Mouse (Mus musculus): ENCODE data around the gene Itga3. TPM values are rescaled to one million over a fixed set of nuclear protein-coding genes. Genes with fewer than 3 reads are reported as not detected.

Itga3 gene
- total and polyA plus RNA-seq, 3 experiments, result not detected

GRCm38 (mm10) chr11:95087301-95088228 is 11.0 kb upstream of the Itga3 start:
- TF ChIP-seq TCF12 (IDR thresholded peaks at IDR 0.05; ENCODE audit: low read depth, low read length) (no peak), TAL1 (IDR thresholded peaks at IDR 0.05; ENCODE audit: low read length) (no peak), NELFE (IDR thresholded peaks at IDR 0.05; ENCODE audit: low read depth, low read length) (no peak), HCFC1 (IDR thresholded peaks at IDR 0.05; ENCODE audit: low read depth, low read length) (no peak), KAT2A (conservative IDR thresholded peaks at IDR 0.05; ENCODE audit: low read depth, low read length) (no peak), ZNF384 (IDR thresholded peaks at IDR 0.05; ENCODE audit: low read depth, low read length) (no peak), MYB (IDR thresholded peaks at IDR 0.05; ENCODE audit: low read depth, low read length) (no peak), GABPA (IDR thresholded peaks at IDR 0.05; ENCODE audit: low read depth, low read length) (no peak), MYC (IDR thresholded peaks at IDR 0.05; ENCODE audit: low read depth, low read length) (no peak), ELF1 (IDR thresholded peaks at IDR 0.05; ENCODE audit: low read depth, low read length) (no peak), TBP (IDR thresholded peaks at IDR 0.05; ENCODE audit: low read depth, low read length) (no peak), POLR2AphosphoS2 (IDR thresholded peaks at IDR 0.05; ENCODE audit: low read length) (no peak), USF2 (IDR thresholded peaks at IDR 0.05; ENCODE audit: borderline replicate concordance in 1 of 2, insufficient read depth in 1 of 2, low read depth in 1 of 2, low read length in 2 of 2) (no peak)
- peaks cover 3 to 5% of the 10 kb centered on the region in 2 experiments; a peak in 3 of 4 replicates for H3K27me3 ChIP-seq (ENCODE audit: control insufficient read depth in 1 of 2, insufficient read depth in 2 of 2, low read length in 2 of 2)

DNA sequence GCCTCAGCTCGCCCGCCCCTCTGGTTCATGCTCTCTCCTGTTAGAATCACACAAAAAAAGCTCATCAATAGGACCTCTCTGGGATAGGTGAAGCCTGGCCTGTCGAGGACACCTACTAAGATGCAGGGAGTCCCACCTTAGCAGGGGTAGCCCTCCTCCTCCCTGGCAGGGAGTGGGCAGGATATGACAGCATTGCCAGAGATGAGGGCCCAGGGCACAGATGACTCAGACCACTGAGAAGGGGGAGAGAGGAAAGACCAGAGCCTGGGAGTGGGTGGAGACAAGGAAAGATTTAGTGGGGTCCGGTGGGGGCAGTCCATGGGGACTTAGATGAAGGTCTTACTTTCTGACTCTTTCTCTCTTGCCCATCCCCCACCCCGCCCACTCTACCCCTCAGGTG is 9.6 kb upstream of the Itga3 start:
- Histone ChIP-seq H3K9ac (ENCODE audit: control insufficient read depth, low read depth, low read length, poor library complexity, severe bottlenecking) (no peak overlapping the region), H3K4me1 (ENCODE audit: control insufficient read depth in 1 of 2, insufficient read depth in 2 of 2, low read length in 2 of 2) (no peaks in the 10 kb centered on the region), H3K79me2 (ENCODE audit: control insufficient read depth, insufficient read depth, low read length, poor library complexity) (no peaks in the 10 kb centered on the region), H3K27ac (ENCODE audit: control insufficient read depth, low read depth, low read length) (no peak overlapping the region), H3K9me3 (replicated peaks; ENCODE audit: insufficient read depth, low read length) (no peaks in the 10 kb centered on the region), H3K4me3 (ENCODE audit: control insufficient read depth in 1 of 2, insufficient read depth in 1 of 2, low read depth in 2 of 2, low read length in 2 of 2) (no peak overlapping the region), H3K27me3 (ENCODE audit: control insufficient read depth in 1 of 2, insufficient read depth in 2 of 2, low read length in 2 of 2) (peaks cover 3 to 4% of the 10 kb centered on the region in 2 experiments; a peak in 3 of 4 replicates), H3K36me3 (ENCODE audit: control insufficient read depth in 1 of 2, insufficient read depth in 2 of 2, low read length in 2 of 2) (no peaks in the 10 kb centered on the region)
- DNase-seq (ENCODE audit: low read depth, low spot score), result no peak
- TF ChIP-seq CTCF (IDR thresholded peaks at IDR 0.05 in 2 of 3, conservative IDR thresholded peaks at IDR 0.05 in 1 of 3; ENCODE audit: control insufficient read depth in 1 of 3, insufficient read depth in 1 of 3, low read depth in 2 of 3, low read length in 3 of 3, poor library complexity in 1 of 3, severe bottlenecking in 1 of 3), result no peak

More at GRCm38 (mm10) chr11:95087301-95088228, 11.0 kb upstream of the Itga3 start:
- Histone ChIP-seq H3K9me3 (replicated peaks; ENCODE audit: insufficient read depth, low read length) (no peaks in the 10 kb centered on the region), H3K79me2 (ENCODE audit: control insufficient read depth, insufficient read depth, low read length, poor library complexity) (no peaks in the 10 kb centered on the region), H3K36me3 (ENCODE audit: control insufficient read depth in 1 of 2, insufficient read depth in 2 of 2, low read length in 2 of 2) (no peaks in the 10 kb centered on the region), H3K4me3 (ENCODE audit: control insufficient read depth in 1 of 2, insufficient read depth in 1 of 2, low read depth in 2 of 2, low read length in 2 of 2) (no peak overlapping the region), H3K27ac (ENCODE audit: control insufficient read depth, low read depth, low read length) (no peak overlapping the region), H3K4me1 (ENCODE audit: control insufficient read depth in 1 of 2, insufficient read depth in 2 of 2, low read length in 2 of 2) (no peaks in the 10 kb centered on the region), H3K9ac (ENCODE audit: control insufficient read depth, low read depth, low read length, poor library complexity, severe bottlenecking) (no peak overlapping the region)
- DNase-seq (ENCODE audit: low read depth, low spot score), result no peak

Data from MEL (cell line).